Mouse (Mus musculus) bone marrow, adult 2 months (tissue): Measurements from ENCODE around the gene Gamt.

Experiments used
- CTCF ChIP-seq: fragments of 200-500 bp; IDR thresholded peaks from 2 replicates; pipeline ENCODE4 v1.5.1; 2011; ENCODE audit warnings: low read length, control low read depth; ENCODE audit not compliant: control insufficient read depth, insufficient read depth
- POLR2A ChIP-seq: fragments of 200-500 bp; IDR thresholded peaks from 2 replicates; pipeline ENCODE4 v1.6.1; 2011; ENCODE audit warnings: low read depth, mild to moderate bottlenecking, control low read depth, low read length, borderline replicate concordance; ENCODE audit not compliant: control insufficient read depth

GRCm38 (mm10) chr10:80220676-80221075 is 40.1 kb downstream of the Gamt start:
- TF ChIP-seq CTCF (no peak), POLR2A (no peak)
